Mouse (Mus musculus): ENCODE measurements at regions not wholly inside any gene's neighbourhood (a gene's known extent, or its start where the extent isn't known, plus 50 kb on each side); places are given as distances from the start of the nearest gene placed in this dataset.

DNA sequence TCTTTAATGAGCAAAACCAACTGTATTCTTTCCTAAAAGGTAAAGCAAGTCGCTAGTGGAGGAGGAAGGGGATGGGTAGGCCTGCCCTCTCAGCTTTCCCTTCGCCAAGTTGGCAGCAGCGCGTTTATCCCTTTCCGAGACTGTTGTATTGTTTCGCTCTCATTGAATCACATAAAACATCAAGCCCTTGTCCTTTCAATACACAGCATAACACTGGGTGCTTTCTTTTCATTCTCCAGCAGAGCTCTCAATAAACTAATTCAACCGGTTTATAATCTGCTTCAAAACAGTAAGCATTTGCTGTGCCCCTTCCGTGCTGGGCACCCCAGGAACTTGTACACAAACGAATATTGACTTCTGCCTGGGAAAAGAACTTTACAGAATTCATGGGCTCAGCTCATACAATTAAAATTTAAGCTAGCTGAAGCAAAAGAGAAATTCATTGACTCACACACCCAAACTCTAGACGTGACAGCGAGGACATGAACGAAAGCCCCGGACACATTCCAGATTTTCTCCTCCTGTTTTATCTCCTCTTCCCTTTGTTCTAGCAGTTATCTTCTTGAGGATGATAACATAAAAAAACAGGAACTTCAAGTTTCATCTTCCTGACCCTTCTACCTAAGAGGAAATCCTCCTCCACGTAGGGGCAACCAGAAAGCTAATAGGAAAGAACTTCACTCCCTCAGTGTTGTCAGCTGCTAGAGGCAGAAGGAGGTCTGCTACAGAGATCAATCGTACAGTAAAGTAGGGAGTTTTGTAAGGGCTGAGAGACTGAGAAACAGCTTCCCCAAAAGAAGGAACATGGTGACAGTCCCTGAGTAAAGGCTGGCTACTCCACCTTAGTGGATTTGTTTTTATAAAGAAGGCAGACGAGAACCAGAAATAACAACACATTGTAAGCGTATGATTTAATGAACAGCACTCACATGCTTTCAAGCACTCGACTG is 177.9 kb downstream of the Kdr start:
- WGBS: 63% methylated on average over 18 of the region's 18 CpGs
- no peak overlapping the region for H3K27ac ChIP-seq (ENCODE audit: insufficient read depth, low read depth, low read length)
- H3K4me3 ChIP-seq (ENCODE audit: low read depth, low read length): no peak overlapping the region
- H3K27me3 ChIP-seq (ENCODE audit: control insufficient read depth, insufficient read depth, low read length): no peaks in the 10 kb centered on the region
- TF ChIP-seq POLR2A (IDR thresholded peaks at IDR 0.05; ENCODE audit: low read depth, low read length) (no peak), CTCF (IDR thresholded peaks at IDR 0.05; ENCODE audit: extremely low read depth, insufficient read length, insufficient replicate concordance, low read depth, low read length) (no peak)
- no peaks in the 10 kb centered on the region for H3K4me1 ChIP-seq (ENCODE audit: control insufficient read depth, insufficient read depth, insufficient read length, low read length)
- H3K36me3 ChIP-seq (ENCODE audit: control insufficient read depth, insufficient read depth, low read length): no peaks in the 10 kb centered on the region

DNA sequence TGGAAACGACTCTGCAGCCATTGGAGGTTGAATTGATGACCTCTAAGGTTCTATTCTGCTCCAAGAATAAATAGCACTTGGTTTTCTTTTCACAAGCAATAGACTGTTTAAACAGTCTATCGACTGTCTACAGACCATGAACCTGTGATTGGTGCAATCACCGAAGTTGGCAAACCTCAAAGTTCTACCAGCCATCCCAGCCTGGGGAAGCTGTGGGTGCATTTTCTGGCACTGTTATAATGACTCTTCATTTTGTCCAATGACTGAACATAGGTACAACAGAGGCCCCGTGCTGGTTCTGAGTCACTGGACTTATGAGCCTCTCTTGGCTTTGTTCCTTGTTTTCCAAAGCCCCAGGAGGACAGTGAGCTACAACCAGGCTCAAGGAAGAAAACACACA is 178.6 kb downstream of the Kdr start:
- Histone ChIP-seq H3K27ac (ENCODE audit: insufficient read depth, low read depth, low read length) (no peak overlapping the region), H3K4me3 (ENCODE audit: low read depth, low read length) (no peak overlapping the region), H3K27me3 (ENCODE audit: control insufficient read depth, insufficient read depth, low read length) (no peaks in the 10 kb centered on the region), H3K4me1 (ENCODE audit: control insufficient read depth, insufficient read depth, insufficient read length, low read length) (no peaks in the 10 kb centered on the region), H3K36me3 (ENCODE audit: control insufficient read depth, insufficient read depth, low read length) (no peaks in the 10 kb centered on the region)
- TF ChIP-seq POLR2A (IDR thresholded peaks at IDR 0.05; ENCODE audit: low read depth, low read length) (no peak), CTCF (IDR thresholded peaks at IDR 0.05; ENCODE audit: extremely low read depth, insufficient read length, insufficient replicate concordance, low read depth, low read length) (no peak)
- WGBS: 51% methylated on average over 4 of the region's 4 CpGs

DNA sequence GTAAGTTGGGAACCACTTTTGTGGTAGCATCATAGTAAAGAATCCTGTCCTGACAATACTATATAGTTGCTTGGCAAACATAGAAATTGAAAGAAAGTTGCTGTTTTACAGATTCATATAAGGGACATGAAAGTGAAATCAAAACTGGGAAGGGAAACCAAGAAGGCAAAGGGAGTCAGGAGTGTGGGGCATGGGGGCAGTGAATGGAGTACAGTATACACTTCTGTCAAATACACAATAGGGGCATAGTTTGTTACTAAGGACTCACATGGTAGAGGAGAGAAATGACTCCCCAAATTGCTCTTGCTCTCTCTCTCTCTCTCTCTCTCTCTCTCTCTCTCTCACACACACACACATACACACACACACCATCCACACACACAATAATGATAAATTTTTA is 185.1 kb downstream of the Kdr start:
- Histone ChIP-seq H3K4me1 (ENCODE audit: control insufficient read depth, insufficient read depth, insufficient read length, low read length) (no peaks in the 10 kb centered on the region), H3K36me3 (ENCODE audit: control insufficient read depth, insufficient read depth, low read length) (no peaks in the 10 kb centered on the region), H3K4me3 (ENCODE audit: low read depth, low read length) (no peak overlapping the region), H3K27ac (ENCODE audit: insufficient read depth, low read depth, low read length) (no peak overlapping the region), H3K27me3 (ENCODE audit: control insufficient read depth, insufficient read depth, low read length) (no peaks in the 10 kb centered on the region)
- no peak for TF ChIP-seq POLR2A (IDR thresholded peaks at IDR 0.05; ENCODE audit: low read depth, low read length)
- no peak for TF ChIP-seq CTCF (IDR thresholded peaks at IDR 0.05; ENCODE audit: extremely low read depth, insufficient read length, insufficient replicate concordance, low read depth, low read length)

DNA sequence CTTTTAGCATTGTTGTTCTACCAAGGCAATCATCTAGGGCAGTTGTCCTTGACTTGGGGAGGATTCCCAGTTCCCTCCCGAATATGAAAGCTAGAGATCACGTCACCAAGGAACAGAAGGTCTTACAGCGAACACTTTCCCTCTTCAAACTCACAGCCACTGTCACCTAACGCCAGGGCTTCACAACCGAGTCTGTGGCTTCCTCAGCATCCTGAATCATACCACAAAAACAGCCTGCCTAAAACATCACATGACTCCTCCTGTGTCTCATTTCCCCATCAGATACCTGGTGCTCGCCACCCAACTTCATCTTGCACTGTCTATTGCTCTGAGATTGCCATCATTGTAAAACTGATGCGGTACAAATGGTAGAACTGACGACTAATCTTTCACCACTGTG is 186.5 kb downstream of the Kdr start:
- Histone ChIP-seq H3K4me3 (ENCODE audit: low read depth, low read length) (no peak overlapping the region), H3K27ac (ENCODE audit: insufficient read depth, low read depth, low read length) (no peak overlapping the region), H3K36me3 (ENCODE audit: control insufficient read depth, insufficient read depth, low read length) (no peaks in the 10 kb centered on the region), H3K27me3 (ENCODE audit: control insufficient read depth, insufficient read depth, low read length) (no peaks in the 10 kb centered on the region), H3K4me1 (ENCODE audit: control insufficient read depth, insufficient read depth, insufficient read length, low read length) (no peaks in the 10 kb centered on the region)
- 80% methylated on average over 8 of the region's 8 CpGs for WGBS
- no peak for TF ChIP-seq CTCF (IDR thresholded peaks at IDR 0.05; ENCODE audit: extremely low read depth, insufficient read length, insufficient replicate concordance, low read depth, low read length)
- no peak for TF ChIP-seq POLR2A (IDR thresholded peaks at IDR 0.05; ENCODE audit: low read depth, low read length)

DNA sequence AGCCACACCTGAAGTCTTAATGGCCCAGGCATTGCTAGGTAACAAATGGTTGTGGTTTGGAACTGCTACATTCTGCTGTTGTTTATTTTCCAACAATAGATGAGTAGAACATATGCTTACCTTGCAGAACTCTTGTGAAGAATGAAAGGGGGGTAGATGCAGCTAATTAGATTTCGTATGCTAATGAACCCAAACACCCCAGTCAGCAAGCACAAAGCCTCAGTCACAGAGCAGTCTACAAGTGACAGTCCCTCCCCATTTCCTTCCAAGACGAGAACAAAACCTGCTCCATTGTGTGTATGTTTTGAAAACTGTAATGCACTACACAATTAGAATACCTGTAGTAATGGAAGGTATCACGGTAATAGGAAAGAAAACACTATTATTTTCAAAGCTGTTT is 190.2 kb downstream of the Kdr start:
- no peak overlapping the region for H3K4me3 ChIP-seq (ENCODE audit: low read depth, low read length)
- H3K27me3 ChIP-seq (ENCODE audit: control insufficient read depth, insufficient read depth, low read length): no peaks in the 10 kb centered on the region
- no peaks in the 10 kb centered on the region for H3K4me1 ChIP-seq (ENCODE audit: control insufficient read depth, insufficient read depth, insufficient read length, low read length)
- no peaks in the 10 kb centered on the region for H3K36me3 ChIP-seq (ENCODE audit: control insufficient read depth, insufficient read depth, low read length)
- no peak overlapping the region for H3K27ac ChIP-seq (ENCODE audit: insufficient read depth, low read depth, low read length)
- WGBS: 88% methylated on average over 3 of the region's 3 CpGs
- TF ChIP-seq POLR2A (IDR thresholded peaks at IDR 0.05; ENCODE audit: low read depth, low read length) (no peak), CTCF (IDR thresholded peaks at IDR 0.05; ENCODE audit: extremely low read depth, insufficient read length, insufficient replicate concordance, low read depth, low read length) (no peak)

DNA sequence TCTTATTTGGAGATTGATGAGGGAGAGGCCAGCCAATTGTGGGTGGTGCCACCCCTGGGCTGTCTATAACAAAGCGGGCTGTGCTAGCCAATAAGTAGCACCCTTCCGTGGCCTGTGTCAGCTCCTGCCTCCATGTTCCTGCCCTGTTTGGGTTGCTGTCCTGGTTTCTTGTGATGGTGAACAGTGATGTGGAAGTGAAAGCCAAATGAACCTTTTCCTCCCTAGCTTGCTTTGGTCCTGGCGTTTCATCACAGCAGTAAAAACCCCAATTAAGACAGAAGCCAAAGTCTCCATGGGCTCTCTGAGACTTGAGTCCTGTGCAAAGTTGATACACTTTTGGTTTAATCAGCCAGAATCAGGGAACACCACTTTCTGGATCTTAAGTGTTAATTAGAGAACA is 192.1 kb downstream of the Kdr start:
- H3K4me1 ChIP-seq (ENCODE audit: control insufficient read depth, insufficient read depth, insufficient read length, low read length): no peaks in the 10 kb centered on the region
- no peaks in the 10 kb centered on the region for H3K27me3 ChIP-seq (ENCODE audit: control insufficient read depth, insufficient read depth, low read length)
- H3K4me3 ChIP-seq (ENCODE audit: low read depth, low read length): no peak overlapping the region
- 86% methylated on average over 3 of the region's 3 CpGs for WGBS
- no peak overlapping the region for H3K27ac ChIP-seq (ENCODE audit: insufficient read depth, low read depth, low read length)
- no peak for TF ChIP-seq POLR2A (IDR thresholded peaks at IDR 0.05; ENCODE audit: low read depth, low read length)
- TF ChIP-seq CTCF (IDR thresholded peaks at IDR 0.05; ENCODE audit: extremely low read depth, insufficient read length, insufficient replicate concordance, low read depth, low read length): no peak
- H3K36me3 ChIP-seq (ENCODE audit: control insufficient read depth, insufficient read depth, low read length): no peaks in the 10 kb centered on the region

DNA sequence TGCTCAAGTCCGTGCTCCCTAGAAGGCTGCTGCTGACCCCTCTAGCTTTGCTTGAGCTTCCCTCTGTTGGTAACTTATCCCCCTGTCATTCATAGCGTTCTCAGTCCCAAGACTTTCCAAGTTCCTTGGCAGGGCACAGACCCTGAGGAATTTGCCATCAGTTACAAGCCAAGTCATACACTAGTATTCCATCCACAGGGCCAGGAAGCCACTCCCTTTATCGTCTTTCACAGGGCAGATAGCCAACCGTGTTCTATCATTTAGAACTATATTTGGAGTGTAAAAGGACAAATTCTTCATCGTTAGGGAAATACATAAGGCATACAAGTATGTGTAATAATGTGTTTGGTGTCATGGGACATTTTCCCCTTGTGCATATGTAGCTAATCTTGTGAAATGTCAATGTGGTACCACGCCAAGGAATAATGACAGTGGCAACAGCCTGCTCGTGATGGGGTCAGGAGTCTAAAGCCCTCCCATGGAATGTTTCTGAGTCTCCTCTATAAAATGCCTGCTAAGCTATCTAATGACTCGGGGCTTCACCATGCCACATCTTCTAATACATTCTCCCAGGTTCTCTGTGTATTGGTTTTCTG is 193.2 kb downstream of the Kdr start:
- H3K27ac ChIP-seq (ENCODE audit: insufficient read depth, low read depth, low read length): no peak overlapping the region
- H3K4me3 ChIP-seq (ENCODE audit: low read depth, low read length): no peak overlapping the region
- 69% methylated on average over 8 of the region's 8 CpGs for WGBS
- H3K4me1 ChIP-seq (ENCODE audit: control insufficient read depth, insufficient read depth, insufficient read length, low read length): no peaks in the 10 kb centered on the region
- no peaks in the 10 kb centered on the region for H3K36me3 ChIP-seq (ENCODE audit: control insufficient read depth, insufficient read depth, low read length)
- TF ChIP-seq CTCF (IDR thresholded peaks at IDR 0.05; ENCODE audit: extremely low read depth, insufficient read length, insufficient replicate concordance, low read depth, low read length): no peak
- no peak for TF ChIP-seq POLR2A (IDR thresholded peaks at IDR 0.05; ENCODE audit: low read depth, low read length)
- no peaks in the 10 kb centered on the region for H3K27me3 ChIP-seq (ENCODE audit: control insufficient read depth, insufficient read depth, low read length)

Measured in small intestine, adult 2 months (tissue).